Mouse (Mus musculus) megakaryocyte, embryonic 14.5 days (primary cell): ENCODE data around the gene 9330159F19Rik. TPM values are rescaled to one million over a fixed set of nuclear protein-coding genes. Genes with fewer than 3 reads are reported as not detected.
A peak's percentile ranks its signal among the peaks of the same experiment; 100 is the strongest.

ENCODE experiments used
- H3K27me3 ChIP-seq: replicated peaks from 2 replicates; pipeline ENCODE3; 2012; ENCODE audit warnings: inconsistent platforms
- H3K36me3 ChIP-seq: replicated peaks from 2 replicates; pipeline ENCODE3; 2012; ENCODE audit warnings: low read length, inconsistent platforms, mixed read lengths
- H3K4me1 ChIP-seq: 2 replicates; pipeline ENCODE4 v1.6.1; 2012; ENCODE audit warnings: inconsistent platforms
- H3K4me3 ChIP-seq: replicated peaks from 2 replicates; pipeline ENCODE3; 2012; ENCODE audit warnings: moderate library complexity, mild to moderate bottlenecking, inconsistent platforms
- H3K9me3 ChIP-seq: 2 replicates; pipeline ENCODE4 v1.6.1; 2012; ENCODE audit warnings: inconsistent platforms
- FLI1 ChIP-seq: IDR thresholded peaks from 2 replicates; pipeline ENCODE4 v1.6.1; 2012; ENCODE audit warnings: low read length, inconsistent platforms, mixed read lengths
- GATA1 ChIP-seq: IDR thresholded peaks from 3 replicates; pipeline ENCODE4 v1.6.1; 2012; ENCODE audit warnings: mixed read lengths, low read length, inconsistent platforms, borderline replicate concordance
- polyA plus RNA-seq: library from polyadenylated mRNA; stranded (reverse); fragments of >175 nt; gene quantifications from 2 replicates; pipeline ENCODE4 v1.2.3, GENCODE M21; 2012; ENCODE audit warnings: low replicate concordance; ENCODE audit not compliant: insufficient read depth

9330159F19Rik gene
- polyA plus RNA-seq: not detected in 2 replicates

GRCm38 (mm10) chr10:29211453-29211852 is at the start of gene 9330159F19Rik:
Gene 9330159F19Rik, plus strand, starts transcription at chr10:29211606.
- no peaks in the 10 kb centered on the region for H3K36me3 ChIP-seq
- TF ChIP-seq FLI1 (no peak), GATA1 (no peak)
- no peaks in the 10 kb centered on the region for H3K9me3 ChIP-seq
- no peak within 1 kb of the TSS for H3K4me3 ChIP-seq
- no peaks in the 10 kb centered on the region for H3K27me3 ChIP-seq
- no peaks in the 10 kb centered on the region for H3K4me1 ChIP-seq

- Histone ChIP-seq H3K27me3 (no peaks in the 10 kb centered on the region), H3K9me3 (no peaks in the 10 kb centered on the region), H3K4me3 (no peak overlapping the region), H3K4me1 (no peaks in the 10 kb centered on the region), H3K36me3 (no peaks in the 10 kb centered on the region)
- TF ChIP-seq FLI1 (no peak), GATA1 (no peak)
These were observed 49.7 kb upstream of the 9330159F19Rik start for GRCm38 (mm10) chr10:29161664-29162063.

GRCm38 (mm10) chr10:29173778-29174177 is 37.6 kb upstream of the 9330159F19Rik start:
- no peaks in the 10 kb centered on the region for H3K4me1 ChIP-seq
- H3K36me3 ChIP-seq: no peaks in the 10 kb centered on the region
- H3K4me3 ChIP-seq: no peak overlapping the region
- H3K9me3 ChIP-seq: no peaks in the 10 kb centered on the region
- TF ChIP-seq GATA1: no peak
- TF ChIP-seq FLI1: no peak
- H3K27me3 ChIP-seq: no peaks in the 10 kb centered on the region

DNA sequence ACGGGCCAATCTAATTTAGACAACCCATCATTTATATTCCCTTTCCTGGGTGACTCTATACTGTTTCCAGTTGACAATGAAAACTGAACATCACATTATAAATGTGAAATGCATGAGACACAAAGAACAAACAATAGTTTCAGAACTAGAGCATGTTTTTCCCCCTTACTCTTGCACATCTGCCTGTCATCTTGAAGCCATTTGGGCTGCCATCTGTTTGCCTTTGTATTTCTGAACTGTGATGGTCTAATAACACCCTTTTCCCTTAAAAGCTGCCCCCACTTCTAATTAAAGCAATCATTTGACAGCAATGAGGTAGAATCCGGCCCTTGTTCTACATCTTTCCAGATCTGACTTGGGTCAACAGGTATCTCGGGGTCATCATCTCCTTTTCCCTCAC is 35.8 kb upstream of the 9330159F19Rik start:
- Histone ChIP-seq H3K36me3 (no peaks in the 10 kb centered on the region), H3K9me3 (no peaks in the 10 kb centered on the region), H3K4me3 (no peak overlapping the region), H3K4me1 (no peaks in the 10 kb centered on the region), H3K27me3 (no peaks in the 10 kb centered on the region)
- TF ChIP-seq FLI1 (no peak), GATA1 (no peak)

GRCm38 (mm10) chr10:29176881-29177280 is 34.5 kb upstream of the 9330159F19Rik start:
- Histone ChIP-seq H3K4me3 (no peak overlapping the region), H3K9me3 (no peaks in the 10 kb centered on the region), H3K36me3 (no peaks in the 10 kb centered on the region), H3K4me1 (no peaks in the 10 kb centered on the region), H3K27me3 (no peaks in the 10 kb centered on the region)
- TF ChIP-seq GATA1 (no peak), FLI1 (no peak)

- TF ChIP-seq FLI1 (no peak), GATA1 (no peak)
- H3K9me3 ChIP-seq: no peaks in the 10 kb centered on the region
- H3K27me3 ChIP-seq: no peaks in the 10 kb centered on the region
- no peaks in the 10 kb centered on the region for H3K4me1 ChIP-seq
- H3K4me3 ChIP-seq: no peak overlapping the region
- H3K36me3 ChIP-seq: no peaks in the 10 kb centered on the region
These were observed 33.4 kb upstream of the 9330159F19Rik start for GRCm38 (mm10) chr10:29178003-29178402.

DNA sequence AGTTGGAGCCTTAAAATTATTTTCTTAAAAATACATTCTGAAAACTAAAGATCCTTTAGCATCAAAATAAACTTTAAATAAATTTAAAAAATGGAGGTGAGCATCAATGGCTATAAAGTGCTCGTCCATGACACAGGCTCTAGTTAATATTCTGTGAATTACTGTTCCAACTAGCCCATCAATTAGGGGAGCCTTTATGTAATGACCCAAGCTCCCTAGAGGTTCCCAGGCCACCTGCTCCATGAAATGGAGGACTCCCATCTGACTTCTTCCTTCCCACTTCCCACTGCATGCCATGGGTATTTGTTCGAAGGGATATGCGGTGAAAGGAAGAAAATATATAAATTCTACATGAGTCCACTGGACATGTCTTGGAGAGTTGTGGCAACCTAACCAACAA is 31.2 kb upstream of the 9330159F19Rik start:
- Histone ChIP-seq H3K4me3 (no peak overlapping the region), H3K27me3 (no peaks in the 10 kb centered on the region), H3K4me1 (no peaks in the 10 kb centered on the region), H3K9me3 (no peaks in the 10 kb centered on the region), H3K36me3 (no peaks in the 10 kb centered on the region)
- TF ChIP-seq FLI1 (no peak), GATA1 (no peak)

DNA sequence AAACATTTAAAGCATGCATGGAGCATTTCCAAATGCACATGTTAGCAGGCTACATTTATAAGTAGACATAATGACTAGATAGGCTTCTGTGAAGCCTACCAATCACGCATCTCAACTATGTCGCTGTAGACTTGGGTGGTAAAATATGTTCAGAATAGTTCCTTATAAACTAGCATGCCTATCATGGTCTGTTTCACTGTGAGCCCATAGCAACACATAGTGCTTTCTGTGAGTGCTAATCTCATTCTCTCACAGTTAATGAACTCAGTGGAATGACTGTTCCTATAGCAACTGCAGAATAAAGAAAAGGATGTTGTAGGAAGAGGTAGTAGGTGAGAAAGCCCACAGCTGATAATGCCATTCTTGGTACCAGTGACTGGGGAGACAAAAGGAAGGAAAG is 30.4 kb upstream of the 9330159F19Rik start:
- Histone ChIP-seq H3K36me3 (no peaks in the 10 kb centered on the region), H3K4me1 (no peaks in the 10 kb centered on the region), H3K27me3 (no peaks in the 10 kb centered on the region), H3K9me3 (no peaks in the 10 kb centered on the region), H3K4me3 (no peak overlapping the region)
- TF ChIP-seq GATA1 (no peak), FLI1 (no peak)

DNA sequence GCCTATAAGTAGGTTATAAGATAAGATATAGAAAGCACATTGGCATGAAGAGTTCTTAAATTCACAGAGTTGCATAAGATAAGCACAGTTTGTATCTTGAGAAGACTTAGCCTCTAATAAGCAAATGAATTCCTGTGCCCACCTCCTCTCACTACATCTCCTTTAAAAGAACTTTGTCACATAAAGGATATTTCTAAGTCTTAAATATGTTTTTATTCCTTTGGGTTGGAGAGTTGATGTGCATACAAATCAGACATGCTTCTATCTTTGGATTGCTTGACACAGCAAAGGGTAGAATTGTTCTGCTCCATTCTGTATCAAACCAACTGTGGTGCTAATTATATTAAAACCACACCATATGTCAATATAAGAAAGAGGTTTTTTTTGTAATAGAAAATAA is 17.6 kb upstream of the 9330159F19Rik start:
- H3K4me3 ChIP-seq: no peak overlapping the region
- H3K4me1 ChIP-seq: no peaks in the 10 kb centered on the region
- no peak for TF ChIP-seq FLI1
- TF ChIP-seq GATA1: no peak
- H3K36me3 ChIP-seq: no peaks in the 10 kb centered on the region
- H3K27me3 ChIP-seq: no peaks in the 10 kb centered on the region
- H3K9me3 ChIP-seq: peaks cover 27% of the 10 kb centered on the region

GRCm38 (mm10) chr10:29196811-29197210 is 14.6 kb upstream of the 9330159F19Rik start:
- Histone ChIP-seq H3K4me3 (peak overlapping the region; percentile 66), H3K36me3 (no peaks in the 10 kb centered on the region), H3K4me1 (no peaks in the 10 kb centered on the region), H3K9me3 (peaks cover 22% of the 10 kb centered on the region), H3K27me3 (no peaks in the 10 kb centered on the region)
- no peak for TF ChIP-seq FLI1
- TF ChIP-seq GATA1: no peak

- H3K4me1 ChIP-seq: no peaks in the 10 kb centered on the region
- TF ChIP-seq GATA1 (no peak), FLI1 (no peak)
- no peak within 1 kb of the TSS for H3K4me3 ChIP-seq
- H3K36me3 ChIP-seq: no peaks in the 10 kb centered on the region
- peaks cover 22% of the 10 kb centered on the region for H3K9me3 ChIP-seq
- H3K27me3 ChIP-seq: no peaks in the 10 kb centered on the region
These were observed 12.8 kb upstream of the 9330159F19Rik start, which contains the start of gene Gm49353 for GRCm38 (mm10) chr10:29198642-29199041. Gene Gm49353, plus strand, starts transcription at chr10:29198954.
